Mouse (Mus musculus) thymus, adult 2 months (tissue): ENCODE results near the gene Ccdc51. TPM values are rescaled to one million over a fixed set of nuclear protein-coding genes. Genes with fewer than 3 reads are reported as not detected.

Experiments used
- DNase-seq: peaks from one replicate; pipeline ENCODE4 v3.0.0; 2021
- H3K27ac ChIP-seq: fragments of 200-500 bp; 2 replicates; pipeline ENCODE4 v1.5.1; 2012; ENCODE audit warnings: low read length, control low read depth; ENCODE audit not compliant: control insufficient read depth, insufficient read depth
- H3K27me3 ChIP-seq: fragments of 200-500 bp; 2 replicates; pipeline ENCODE4 v1.6.1; 2012; ENCODE audit warnings: mild to moderate bottlenecking, low read length, moderate library complexity, mixed read lengths; ENCODE audit not compliant: control insufficient read depth, insufficient read depth
- H3K36me3 ChIP-seq: fragments of 200-500 bp; 2 replicates; pipeline ENCODE4 v1.6.1; 2012; ENCODE audit warnings: mild to moderate bottlenecking, low read length, moderate library complexity; ENCODE audit not compliant: control insufficient read depth, insufficient read depth
- H3K4me1 ChIP-seq: fragments of 200-500 bp; replicated peaks from 2 replicates; pipeline ENCODE4 v1.6.1; 2012; ENCODE audit warnings: low read length; ENCODE audit not compliant: control insufficient read depth, insufficient read depth
- H3K4me3 ChIP-seq: fragments of 200-500 bp; 2 replicates; pipeline ENCODE4 v1.5.1; 2012; ENCODE audit warnings: mild to moderate bottlenecking, low read length, control low read depth, moderate library complexity; ENCODE audit not compliant: control insufficient read depth, insufficient read depth
- CTCF ChIP-seq: fragments of 200-500 bp; IDR thresholded peaks from 2 replicates; pipeline ENCODE4 v1.5.1; 2012; ENCODE audit warnings: mild to moderate bottlenecking, control low read depth, low read length, moderate library complexity, borderline replicate concordance; ENCODE audit not compliant: control insufficient read depth, poor library complexity, insufficient read depth; ENCODE audit errors: extremely low read depth
- POLR2A ChIP-seq: fragments of 200-500 bp; IDR thresholded peaks from 2 replicates; pipeline ENCODE4 v1.6.1; 2012; ENCODE audit warnings: mild to moderate bottlenecking, low read length, control low read depth, moderate library complexity; ENCODE audit not compliant: control insufficient read depth, poor library complexity, insufficient read depth; ENCODE audit errors: extremely low read depth
- WGBS: fragments of 180-500 bp; shearing (Covaris S2); methylation state at CpG from one replicate; pipeline ENCODE4 v1.1.7; 2018; 5-methylcytosine and 5-hydroxymethylcytosine counted together
- polyA plus RNA-seq: library from polyadenylated mRNA; depleted of rRNA; stranded (reverse); fragments of >200 nt; gene quantifications from 2 replicates; pipeline ENCODE4 v1.2.3, GENCODE M21; 2012

Ccdc51 gene
- polyA plus RNA-seq, 1 experiment = 11.9 TPM

DNA sequence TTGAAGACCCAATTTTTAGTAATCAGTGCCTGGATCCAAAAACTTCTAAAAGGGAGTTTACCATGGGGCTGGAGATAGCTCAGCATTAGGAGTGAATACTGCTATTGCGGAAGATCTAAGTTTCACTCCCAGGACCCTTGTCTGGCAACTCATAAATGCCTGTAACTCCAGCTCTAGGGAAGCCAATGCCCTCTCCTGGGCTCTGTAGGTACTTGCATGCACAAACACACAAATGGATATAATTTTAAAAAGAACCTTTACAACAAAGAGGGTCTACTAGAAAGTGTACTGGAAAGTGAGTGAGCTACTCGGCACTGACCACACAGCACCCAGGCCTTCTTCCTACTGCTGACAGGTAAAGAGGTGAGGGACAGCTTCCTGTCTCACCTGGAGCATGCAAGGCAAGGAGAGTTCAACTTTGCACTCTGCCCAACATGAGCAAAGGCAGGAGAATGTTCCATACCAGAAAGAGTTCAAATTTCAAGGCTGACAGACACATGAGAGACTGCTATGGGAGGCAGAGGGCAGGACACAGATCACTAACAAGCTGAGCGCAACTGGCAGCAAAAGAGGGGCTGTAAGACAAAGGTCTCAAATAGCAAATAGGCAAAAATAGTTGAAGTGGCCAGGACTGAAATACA lies 14.1 kb upstream of the Ccdc51 start:
- 98% methylated on average over 3 of the region's 3 CpGs for WGBS

DNA sequence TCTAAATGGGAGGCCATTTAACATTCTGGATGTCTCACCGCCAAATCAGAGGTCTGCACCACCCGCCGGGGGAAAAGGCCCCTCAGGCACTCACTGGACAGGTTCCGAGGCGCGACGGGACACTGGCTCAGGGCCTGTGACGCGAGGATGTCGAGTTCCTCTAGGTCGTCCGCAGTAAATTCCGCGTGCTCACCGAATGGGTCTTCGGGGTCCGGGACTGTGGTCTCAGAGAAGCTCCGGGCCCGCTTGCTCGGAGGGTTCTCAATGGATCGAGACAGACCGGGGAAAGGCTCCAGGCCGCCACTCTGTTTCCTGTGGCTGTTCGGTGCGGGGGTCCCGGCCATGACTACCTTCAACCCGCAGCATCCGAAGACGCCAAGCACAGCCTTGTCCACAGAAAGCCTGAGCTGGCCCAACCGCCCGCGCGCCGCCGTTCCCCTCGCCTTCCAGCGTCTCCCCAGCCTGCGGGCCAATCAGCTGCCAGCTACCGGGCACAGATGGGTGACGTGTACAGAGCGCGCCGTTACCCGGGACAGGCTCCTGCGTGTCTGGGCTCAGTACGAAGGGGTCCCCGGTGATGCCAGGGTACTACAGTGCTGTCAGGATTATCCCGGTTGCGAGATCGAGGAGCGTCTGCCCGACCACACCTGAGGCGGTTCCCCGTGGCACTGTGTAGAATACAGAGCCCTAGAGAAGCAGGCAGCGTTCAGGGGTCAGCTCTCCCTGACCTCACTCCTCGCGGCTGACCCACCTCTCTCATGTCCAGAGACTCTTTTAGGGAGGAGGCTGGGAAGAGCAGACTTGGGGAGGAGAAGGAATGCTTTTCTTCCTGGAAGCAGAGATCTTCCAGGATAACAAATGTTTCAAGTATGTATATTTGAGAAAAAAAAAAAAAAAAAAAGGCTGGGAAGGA lies 8.4 kb upstream of the Ccdc51 start, which contains the start of gene Atrip:
TSS of gene Atrip (minus strand) at position 464 of the 913 bp plus-strand sequence.
- WGBS = under 1% methylated on average over 57 of the region's 57 CpGs
- Histone ChIP-seq H3K4me3 (peak within 1 kb of the TSS; percentile 88), H3K36me3 (peaks cover 12% of the 10 kb centered on the region), H3K27ac (no peak within 1 kb of the TSS), H3K4me1 (peaks cover 6% of the 10 kb centered on the region), H3K27me3 (no peaks in the 10 kb centered on the region)
- TF ChIP-seq POLR2A (peak; percentile 59; the same call in 1 of the 2 replicates), CTCF (0 out of 2 replicates have a peak, but pooled peaks have one; percentile 52)
- peak; percentile 93 for DNase-seq

More for the DNA sequence above, 14.1 kb upstream of the Ccdc51 start:
- DNase-seq = no peak
- Histone ChIP-seq H3K36me3 (peaks cover 55% of the 10 kb centered on the region), H3K4me1 (peaks cover 3% of the 10 kb centered on the region), H3K27me3 (no peaks in the 10 kb centered on the region), H3K27ac (no peak overlapping the region), H3K4me3 (no peak overlapping the region)
- TF ChIP-seq CTCF = no peak
- TF ChIP-seq POLR2A = no peak

DNA sequence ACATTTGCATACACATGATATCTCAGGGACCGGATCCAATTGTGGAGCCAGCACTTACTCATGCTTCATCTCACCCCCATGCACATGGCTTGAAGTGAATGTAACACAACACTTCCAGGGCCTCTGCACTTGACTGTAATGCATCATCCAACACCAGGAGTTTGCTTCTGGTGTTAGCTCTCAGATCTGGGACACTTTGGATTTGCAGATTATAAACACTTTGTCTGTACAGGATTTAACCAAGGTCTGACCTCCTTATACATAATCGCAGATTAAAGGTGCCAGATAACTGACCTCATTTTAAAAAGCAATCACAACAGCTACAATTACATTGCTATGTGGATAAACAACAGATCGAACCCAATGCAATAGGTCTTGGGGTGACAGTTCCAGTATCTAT lies 1.8 kb upstream of the Ccdc51 start:
- peaks cover 9% of the 10 kb centered on the region for H3K36me3 ChIP-seq
- no peak overlapping the region for H3K27ac ChIP-seq
- H3K4me3 ChIP-seq = no peak overlapping the region
- H3K4me1 ChIP-seq = peaks cover 6% of the 10 kb centered on the region
- H3K27me3 ChIP-seq = no peaks in the 10 kb centered on the region
- DNase-seq = no peak
- 97% methylated on average over 3 of the region's 3 CpGs for WGBS
- TF ChIP-seq POLR2A = no peak
- no peak for TF ChIP-seq CTCF

DNA sequence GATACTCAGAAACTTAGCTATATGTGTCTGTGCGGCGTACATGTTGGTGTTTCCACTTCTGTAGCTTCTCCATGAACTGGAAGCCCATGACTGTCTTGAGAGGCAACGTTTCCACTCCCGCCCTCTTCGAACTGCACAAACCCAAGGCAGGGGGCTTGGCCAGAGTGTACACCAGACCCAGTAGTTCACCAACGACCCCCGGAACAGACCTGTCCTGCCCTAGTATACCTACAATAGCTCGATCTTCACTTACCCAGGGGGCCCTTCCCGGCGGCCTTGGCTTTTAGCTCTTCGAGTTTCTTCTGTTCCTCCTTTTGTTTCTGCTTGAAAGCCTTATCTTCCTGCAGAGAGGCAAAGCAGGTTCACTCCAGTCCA lies 557 bp upstream of the Ccdc51 start:
- DNase-seq = peak; percentile 21
- 4% methylated on average over 11 of the region's 11 CpGs for WGBS
- Histone ChIP-seq H3K27ac (peak overlapping the region; percentile 7; the same call in 1 of the 2 replicates), H3K36me3 (peaks cover 9% of the 10 kb centered on the region), H3K4me1 (peaks cover 6% of the 10 kb centered on the region), H3K4me3 (peak overlapping the region; percentile 86), H3K27me3 (no peaks in the 10 kb centered on the region)
- no peak for TF ChIP-seq CTCF
- TF ChIP-seq POLR2A = no peak

DNA sequence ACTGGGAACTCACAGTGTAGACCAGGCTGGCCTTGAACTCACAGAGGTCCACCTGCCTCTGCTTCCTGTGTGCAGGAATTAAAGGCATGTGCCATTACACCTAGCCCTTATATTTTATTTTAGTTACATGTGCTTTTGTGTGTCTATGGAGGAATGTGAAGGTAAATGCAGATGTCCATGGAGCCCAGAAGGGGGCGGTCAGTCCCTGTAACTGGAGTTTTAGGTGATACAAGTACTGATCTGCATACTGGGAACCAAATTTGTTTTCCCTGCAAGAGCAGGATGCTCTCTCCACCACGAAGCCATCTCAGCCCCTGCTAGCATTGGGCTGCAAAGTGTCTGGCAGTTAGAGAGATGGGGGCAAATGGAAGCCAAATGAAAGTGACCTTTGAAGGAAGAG lies 2.6 kb downstream of the Ccdc51 start:
- 0 out of 2 replicates have a peak, but pooled peaks cover 3% of the 10 kb centered on the region for H3K36me3 ChIP-seq
- DNase-seq = no peak
- TF ChIP-seq CTCF = no peak
- TF ChIP-seq POLR2A = no peak
- H3K27ac ChIP-seq = no peak overlapping the region
- H3K4me1 ChIP-seq = peaks cover 6% of the 10 kb centered on the region
- H3K4me3 ChIP-seq = no peak overlapping the region
- WGBS = 37% methylated on average over 2 of the region's 2 CpGs
- no peaks in the 10 kb centered on the region for H3K27me3 ChIP-seq

DNA sequence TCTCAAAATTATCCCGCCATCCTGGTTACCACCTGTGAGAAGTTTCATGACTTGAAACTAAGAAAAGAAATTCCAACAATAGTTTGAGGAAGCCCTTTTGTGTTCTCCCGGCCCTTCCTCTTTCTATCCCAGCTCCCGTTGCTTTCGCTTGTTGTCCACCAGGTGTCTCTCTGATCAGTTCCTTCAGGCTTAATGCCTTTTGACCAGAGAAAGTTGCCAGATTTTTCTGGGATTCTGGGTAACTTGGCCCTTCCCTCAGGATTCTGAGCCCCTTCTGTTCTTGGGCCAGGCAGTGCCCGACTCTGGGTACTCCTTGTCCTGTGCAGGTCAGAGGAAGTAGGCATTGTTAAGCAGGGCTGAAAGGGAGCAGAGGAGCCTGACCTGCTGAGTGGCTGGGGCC lies 5.7 kb downstream of the Ccdc51 start:
- H3K36me3 ChIP-seq = no peaks in the 10 kb centered on the region
- DNase-seq = no peak
- TF ChIP-seq POLR2A = no peak
- TF ChIP-seq CTCF = no peak

More for the DNA sequence above, 5.7 kb downstream of the Ccdc51 start:
- no peak overlapping the region for H3K4me3 ChIP-seq
- peaks cover 3% of the 10 kb centered on the region for H3K4me1 ChIP-seq
- 50% methylated on average over 5 of the region's 5 CpGs for WGBS
- H3K27me3 ChIP-seq = no peaks in the 10 kb centered on the region
- no peak overlapping the region for H3K27ac ChIP-seq
